Mouse (Mus musculus): ENCODE results near the gene Vmp1.

GRCm38 (mm10) chr11:86539716-86540475 lies 143.7 kb downstream of the Vmp1 start:
- TF ChIP-seq CTCF (IDR thresholded peaks at IDR 0.05; ENCODE audit: borderline replicate concordance, extremely low read depth, insufficient read depth, insufficient read length) (no peak), POLR2A (IDR thresholded peaks at IDR 0.05; ENCODE audit: borderline replicate concordance, extremely low read depth, insufficient read depth, insufficient read length, poor library complexity, severe bottlenecking) (no peak)

All from brain, embryonic 14.5 days (tissue).